Mouse (Mus musculus): ENCODE results near the gene L3mbtl1.

GRCm38 (mm10) chr2:162993881-162994616 lies 50.8 kb downstream of the L3mbtl1 start:
- TF ChIP-seq MXI1 (IDR thresholded peaks at IDR 0.05; ENCODE audit: low read depth, low read length) (no peak), ZNF384 (IDR thresholded peaks at IDR 0.05; ENCODE audit: low read depth, low read length) (no peak)

Data from MEL (cell line).